Mouse (Mus musculus) right cerebral cortex, postnatal 14 days (tissue): ENCODE measurements around the gene Jmjd8.

Experiments
- DNase-seq: peaks from one replicate; pipeline ENCODE4 v3.0.0; 2022

Jmjd8 gene

GRCm38 (mm10) chr17:25833291-25833663, 4.6 kb downstream of the Jmjd8 start, which contains the start of gene Stub1:
Gene Stub1, minus strand, starts transcription at chr17:25833404.
- DNase-seq = peak; percentile 83

- DNase-seq = no peak
Measured at GRCm38 (mm10) chr17:25833961-25834594, 5.4 kb downstream of the Jmjd8 start.

GRCm38 (mm10) chr17:25834595-25835222, 6.0 kb downstream of the Jmjd8 start:
- DNase-seq = no peak

- no peak for DNase-seq
Measured at GRCm38 (mm10) chr17:25835301-25835700, 6.6 kb downstream of the Jmjd8 start.

- DNase-seq = no peak
Measured at GRCm38 (mm10) chr17:25835816-25836215, 7.1 kb downstream of the Jmjd8 start.

GRCm38 (mm10) chr17:25836397-25837075, 7.9 kb downstream of the Jmjd8 start:
- DNase-seq = no peak

GRCm38 (mm10) chr17:25837076-25837410, 8.4 kb downstream of the Jmjd8 start, which contains the start of gene Rhbdl1:
Gene Rhbdl1, minus strand, starts transcription at chr17:25837295.
- DNase-seq = peak; percentile 87

GRCm38 (mm10) chr17:25837533-25837932, 8.9 kb downstream of the Jmjd8 start:
- no peak for DNase-seq

- no peak for DNase-seq
Measured at GRCm38 (mm10) chr17:25838904-25839303, 10.2 kb downstream of the Jmjd8 start.

- DNase-seq = no peak
Measured at GRCm38 (mm10) chr17:25839455-25840235, 11.0 kb downstream of the Jmjd8 start.

- no peak for DNase-seq
Measured at GRCm38 (mm10) chr17:25840519-25840918, 11.9 kb downstream of the Jmjd8 start.

GRCm38 (mm10) chr17:25841117-25841880, 12.6 kb downstream of the Jmjd8 start, which contains the start of gene Gm20683:
Gene Gm20683, minus strand, starts transcription at chr17:25841763.
- DNase-seq = no peak

GRCm38 (mm10) chr17:25842509-25842908, 13.8 kb downstream of the Jmjd8 start:
- no peak for DNase-seq

- DNase-seq = no peak
Measured at GRCm38 (mm10) chr17:25843122-25843521, 14.5 kb downstream of the Jmjd8 start.

GRCm38 (mm10) chr17:25843636-25844395, 15.1 kb downstream of the Jmjd8 start:
- DNase-seq = peak; percentile 42

- peak; percentile 95 for DNase-seq
Measured at GRCm38 (mm10) chr17:25844396-25844901, 15.8 kb downstream of the Jmjd8 start, which contains the start of gene Rhot2. Gene Rhot2, minus strand, starts transcription at chr17:25844851.

- DNase-seq = no peak
Measured at GRCm38 (mm10) chr17:25860229-25860628, 31.6 kb downstream of the Jmjd8 start.

GRCm38 (mm10) chr17:25860832-25861703, 32.4 kb downstream of the Jmjd8 start, which contains the start of gene Wdr90:
Gene Wdr90, minus strand, starts transcription at chr17:25861501.
- DNase-seq = peak; percentile 91

- no peak for DNase-seq
Measured at GRCm38 (mm10) chr17:25861704-25862612, 33.3 kb downstream of the Jmjd8 start.
